Mouse (Mus musculus) bone marrow, adult 2 months (tissue): ENCODE results near the gene Nt5c2.

Experiments
- CTCF ChIP-seq: fragments of 200-500 bp; IDR thresholded peaks from 2 replicates; pipeline ENCODE4 v1.5.1; 2011; ENCODE audit warnings: low read length, control low read depth; ENCODE audit not compliant: control insufficient read depth, insufficient read depth
- POLR2A ChIP-seq: fragments of 200-500 bp; IDR thresholded peaks from 2 replicates; pipeline ENCODE4 v1.6.1; 2011; ENCODE audit warnings: low read depth, mild to moderate bottlenecking, control low read depth, low read length, borderline replicate concordance; ENCODE audit not compliant: control insufficient read depth

DNA sequence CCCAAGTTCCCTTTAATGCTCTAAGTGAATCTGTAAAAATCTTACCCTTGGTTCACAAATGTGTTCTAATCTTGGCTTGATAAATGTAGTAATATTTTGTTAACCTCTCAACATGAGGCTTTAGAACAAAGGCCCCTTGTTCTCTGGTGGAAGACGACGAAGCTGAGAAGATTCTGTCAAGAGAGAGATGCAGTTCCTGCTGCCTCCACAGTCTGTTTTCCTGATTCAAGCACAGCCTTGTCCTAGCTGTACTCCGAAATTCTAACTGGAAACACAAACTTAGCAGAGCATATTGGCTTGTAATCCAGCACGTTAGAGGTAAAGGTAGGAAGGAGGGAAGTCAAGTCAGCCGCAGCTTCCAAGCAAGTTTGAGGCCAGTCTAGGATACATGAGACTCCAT lies 62.0 kb downstream of the Nt5c2 start:
- no peak for TF ChIP-seq CTCF
- no peak for TF ChIP-seq POLR2A
